Mouse (Mus musculus): ENCODE measurements at regions not wholly inside any gene's neighbourhood (a gene's known extent, or its start where the extent isn't known, plus 50 kb on each side); places are given as distances from the start of the nearest gene placed in this dataset.

- DNase-seq (ENCODE audit: low spot score in 2 of 2), result no peak
Measured at GRCm38 (mm10) chr9:115481176-115481575, 171.0 kb upstream of the Stt3b start.

GRCm38 (mm10) chr9:115483024-115483423, 172.8 kb upstream of the Stt3b start:
- no peak for DNase-seq (ENCODE audit: low spot score in 2 of 2)

- no peak for DNase-seq (ENCODE audit: low spot score in 2 of 2)
Measured at GRCm38 (mm10) chr9:115483721-115484120, 173.5 kb upstream of the Stt3b start.

GRCm38 (mm10) chr9:115484408-115484807, 174.2 kb upstream of the Stt3b start:
- no peak for DNase-seq (ENCODE audit: low spot score in 2 of 2)

GRCm38 (mm10) chr9:115485219-115485618, 175.0 kb upstream of the Stt3b start:
- DNase-seq (ENCODE audit: low spot score in 2 of 2), result no peak

GRCm38 (mm10) chr9:115487175-115487760, 177.0 kb upstream of the Stt3b start:
- DNase-seq (ENCODE audit: low spot score in 2 of 2), result no peak

GRCm38 (mm10) chr9:115488913-115489809, 178.9 kb upstream of the Stt3b start:
- no peak for DNase-seq (ENCODE audit: low spot score in 2 of 2)

GRCm38 (mm10) chr9:115492431-115493171, 182.4 kb upstream of the Stt3b start:
- DNase-seq (ENCODE audit: low spot score in 2 of 2), result no peak

- DNase-seq (ENCODE audit: low spot score in 2 of 2), result no peak
Measured at GRCm38 (mm10) chr9:115493765-115494164, 183.5 kb upstream of the Stt3b start.

- no peak for DNase-seq (ENCODE audit: low spot score in 2 of 2)
Measured at GRCm38 (mm10) chr9:115499536-115499935, 189.3 kb upstream of the Stt3b start.

GRCm38 (mm10) chr9:115504789-115505188, 194.6 kb upstream of the Stt3b start:
- DNase-seq (ENCODE audit: low spot score in 2 of 2), result no peak

GRCm38 (mm10) chr9:115507131-115507689, 197.0 kb upstream of the Stt3b start:
- DNase-seq (ENCODE audit: low spot score in 2 of 2), result no peak

GRCm38 (mm10) chr9:115512835-115513629, 202.8 kb upstream of the Stt3b start:
- DNase-seq (ENCODE audit: low spot score in 2 of 2), result no peak

- no peak for DNase-seq (ENCODE audit: low spot score in 2 of 2)
Measured at GRCm38 (mm10) chr9:115517903-115518302, 207.7 kb upstream of the Stt3b start.

GRCm38 (mm10) chr9:115524161-115524560, 213.9 kb upstream of the Stt3b start:
- no peak for DNase-seq (ENCODE audit: low spot score in 2 of 2)

GRCm38 (mm10) chr9:115524591-115524990, 214.4 kb upstream of the Stt3b start:
- DNase-seq (ENCODE audit: low spot score in 2 of 2), result no peak

GRCm38 (mm10) chr9:115526322-115526721, 216.1 kb upstream of the Stt3b start:
- no peak for DNase-seq (ENCODE audit: low spot score in 2 of 2)

- no peak for DNase-seq (ENCODE audit: low spot score in 2 of 2)
Measured at GRCm38 (mm10) chr9:115526981-115527380, 216.8 kb upstream of the Stt3b start.

GRCm38 (mm10) chr9:115534198-115534597, 224.0 kb upstream of the Stt3b start:
- DNase-seq (ENCODE audit: low spot score in 2 of 2), result no peak

GRCm38 (mm10) chr9:115543665-115544064, 233.4 kb upstream of the Stt3b start:
- DNase-seq (ENCODE audit: low spot score in 2 of 2), result peak in 1 of 2 experiments; percentile 10

- no peak for DNase-seq (ENCODE audit: low spot score in 2 of 2)
Measured at GRCm38 (mm10) chr9:115545178-115545577, 235.0 kb upstream of the Stt3b start.
